Mouse (Mus musculus) layer of hippocampus, adult 2 months (tissue): ENCODE results near the gene Rab24. TPM values are rescaled to one million over a fixed set of nuclear protein-coding genes. Genes with fewer than 3 reads are reported as not detected.
A peak's percentile ranks its signal among the peaks of the same experiment; 100 is the strongest.

Experiments
- DNase-seq, 2 experiments: peaks; one replicate each; pipeline ENCODE4 v3.0.0; 2022; ENCODE audit warnings: low spot score in 2 of 2
- H3K27ac ChIP-seq: fragments of 200-600 bp; 2 replicates; pipeline ENCODE4 v1.8.1; 2022
- H3K4me3 ChIP-seq: fragments of 200-600 bp; 2 replicates; pipeline ENCODE4 v1.8.1; 2022; ENCODE audit warnings: mild to moderate bottlenecking
- CTCF ChIP-seq: fragments of 200-600 bp; conservative IDR thresholded peaks from 2 replicates; pipeline ENCODE4 v1.8.1; 2022; ENCODE audit warnings: antibody characterized with exemption, mild to moderate bottlenecking, moderate library complexity
- total RNA-seq, 2 experiments: library from RNA; stranded (reverse); gene quantifications; 2 replicates each; pipeline ENCODE4 v1.2.3; 2021

Rab24 gene
- total RNA-seq, 2 experiments from 2014 or later, result 82.8 to 84.2 TPM

- TF ChIP-seq CTCF, result peak; percentile 29; the same call in 1 of the 2 replicates
- Histone ChIP-seq H3K4me3 (no peak overlapping the region), H3K27ac (peak overlapping the region; percentile 23; the same call in 1 of the 2 replicates)
- no peak for DNase-seq
Measured at GRCm38 (mm10) chr13:55338131-55339054, 16.6 kb upstream of the Rab24 start.

GRCm38 (mm10) chr13:55337341-55337975, 15.7 kb upstream of the Rab24 start:
- TF ChIP-seq CTCF, result no peak
- Histone ChIP-seq H3K4me3 (no peak overlapping the region), H3K27ac (no peak overlapping the region)
- no peak for DNase-seq

- DNase-seq, result no peak
- TF ChIP-seq CTCF, result no peak
- H3K27ac ChIP-seq, result no peak overlapping the region
Measured at GRCm38 (mm10) chr13:55335701-55336100, 14.0 kb upstream of the Rab24 start.

GRCm38 (mm10) chr13:55332331-55332730, 10.6 kb upstream of the Rab24 start:
- no peak for TF ChIP-seq CTCF
- DNase-seq, result no peak
- Histone ChIP-seq H3K27ac (no peak overlapping the region), H3K4me3 (no peak overlapping the region)

More at GRCm38 (mm10) chr13:55335701-55336100, 14.0 kb upstream of the Rab24 start:
- no peak overlapping the region for H3K4me3 ChIP-seq

GRCm38 (mm10) chr13:55330567-55331400, 9.0 kb upstream of the Rab24 start:
- peak; percentile 41; the same call in 1 of the 2 replicates for TF ChIP-seq CTCF
- H3K27ac ChIP-seq, result no peak overlapping the region
- H3K4me3 ChIP-seq, result peak overlapping the region; percentile 88; the same call in 1 of the 2 replicates
- DNase-seq, result no peak

GRCm38 (mm10) chr13:55329683-55330566, 8.2 kb upstream of the Rab24 start, which contains the start of gene Mxd3:
Gene Mxd3, minus strand, starts transcription at chr13:55329823.
- DNase-seq, result peak; percentile 72 to 79
- peak within 1 kb of the TSS; percentile 88 for H3K4me3 ChIP-seq
- no peak within 1 kb of the TSS for H3K27ac ChIP-seq
- TF ChIP-seq CTCF, result no peak; the same call in 1 of the 2 replicates

GRCm38 (mm10) chr13:55329109-55329682, 7.5 kb upstream of the Rab24 start:
- no peak for DNase-seq
- TF ChIP-seq CTCF, result no peak
- H3K27ac ChIP-seq, result no peak overlapping the region
- peak overlapping the region; percentile 88 for H3K4me3 ChIP-seq

- no peak overlapping the region for H3K4me3 ChIP-seq
- no peak for DNase-seq
- no peak overlapping the region for H3K27ac ChIP-seq
- no peak for TF ChIP-seq CTCF
Measured at GRCm38 (mm10) chr13:55328641-55329040, 6.9 kb upstream of the Rab24 start.

- Histone ChIP-seq H3K4me3 (no peak overlapping the region), H3K27ac (no peak overlapping the region)
- no peak for TF ChIP-seq CTCF
- no peak for DNase-seq
Measured at GRCm38 (mm10) chr13:55328171-55328570, 6.4 kb upstream of the Rab24 start.

- Histone ChIP-seq H3K4me3 (no peak overlapping the region), H3K27ac (peak overlapping the region; percentile 90; the same call in 1 of the 2 replicates)
- DNase-seq, result peak; percentile 95
- TF ChIP-seq CTCF, result peak; percentile 88
Measured at GRCm38 (mm10) chr13:55327633-55328032, 5.9 kb upstream of the Rab24 start.

- no peak for DNase-seq
- Histone ChIP-seq H3K4me3 (no peak overlapping the region; the same call in 1 of the 2 replicates), H3K27ac (peak overlapping the region; percentile 90)
- no peak for TF ChIP-seq CTCF
Measured at GRCm38 (mm10) chr13:55327169-55327568, 5.4 kb upstream of the Rab24 start.
